Mouse (Mus musculus) heart, embryonic 15.5 days (tissue): ENCODE results near the gene Cftr. TPM values are rescaled to one million over a fixed set of nuclear protein-coding genes. Genes with fewer than 3 reads are reported as not detected.

Source experiments
- ATAC-seq: fragments of 200-750 bp; cut with Nextera tagmentation; replicated peaks from 2 replicates; pipeline ENCODE4 v1.8.0; 2017; ENCODE audit warnings: low read depth, moderate TSS enrichment; ENCODE audit not compliant: insufficient number of reproducible peaks, insufficient read depth, low FRiP score
- H3K27ac ChIP-seq: fragments of 300-500 bp; sonication (generic); 2 replicates; pipeline ENCODE4 v1.5.1; 2015; ENCODE audit warnings: mild to moderate bottlenecking, inconsistent platforms
- H3K27me3 ChIP-seq: fragments of 300-500 bp; sonication (generic); 2 replicates; pipeline ENCODE4 v1.6.1; 2015; ENCODE audit warnings: inconsistent platforms
- H3K36me3 ChIP-seq: fragments of 300-500 bp; sonication (generic); 2 replicates; pipeline ENCODE4 v1.6.1; 2015; ENCODE audit warnings: mild to moderate bottlenecking, inconsistent platforms
- H3K4me1 ChIP-seq: fragments of 300-500 bp; sonication (generic); replicated peaks from 2 replicates; pipeline ENCODE4 v1.6.1; 2015; ENCODE audit warnings: inconsistent platforms
- H3K4me2 ChIP-seq: fragments of 300-500 bp; sonication (generic); 2 replicates; pipeline ENCODE4 v1.6.1; 2015; ENCODE audit warnings: inconsistent platforms, mild to moderate bottlenecking, moderate library complexity
- H3K4me3 ChIP-seq: fragments of 300-500 bp; sonication (generic); 2 replicates; pipeline ENCODE4 v1.5.1; 2015; ENCODE audit warnings: mild to moderate bottlenecking, inconsistent platforms
- H3K9ac ChIP-seq: fragments of 300-500 bp; sonication (generic); 2 replicates; pipeline ENCODE4 v1.6.1; 2015; ENCODE audit warnings: mild to moderate bottlenecking, inconsistent platforms
- H3K9me3 ChIP-seq: fragments of 300-500 bp; sonication (generic); replicated peaks from 2 replicates; pipeline ENCODE4 v1.6.1; 2016; ENCODE audit warnings: inconsistent platforms
- WGBS: fragments of 180-500 bp; shearing (Covaris S2); methylation state at CpG from one replicate; pipeline ENCODE4 v1.1.7; 2015; ENCODE audit warnings: mixed read lengths; 5-methylcytosine and 5-hydroxymethylcytosine counted together
- polyA plus RNA-seq: library from polyadenylated mRNA; unstranded; fragments of >200 nt; fragmentation: Nextera tagmentation; extraction: Ambion mirVana; gene quantifications from 2 replicates; pipeline ENCODE4 v1.2.1, GENCODE M21; 2015

Cftr gene
- polyA plus RNA-seq, 1 experiment from 2014 or later: 0.24 TPM

DNA sequence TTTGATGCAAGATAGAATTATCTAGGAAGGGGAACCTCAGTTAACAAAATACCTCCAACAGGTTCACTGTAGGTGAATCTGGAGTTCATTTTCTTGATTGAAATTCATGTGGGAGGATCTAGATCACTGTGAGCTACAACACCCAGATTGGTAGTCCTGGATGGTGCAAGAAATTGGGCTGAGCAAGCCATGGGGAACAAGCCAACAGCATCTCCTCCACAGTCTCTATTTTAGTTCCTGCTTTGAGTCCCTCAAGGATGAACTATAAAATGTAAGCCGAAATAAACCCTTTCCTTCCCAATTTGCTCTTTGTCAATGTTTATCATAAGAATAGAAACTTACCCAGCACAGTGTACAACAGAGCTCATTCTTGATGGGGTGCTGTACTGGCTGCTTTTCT, 152.5 kb downstream of the Cftr start:
- no peak for ATAC-seq
- Histone ChIP-seq H3K36me3 (no peaks in the 10 kb centered on the region), H3K4me1 (no peaks in the 10 kb centered on the region), H3K9ac (no peak overlapping the region), H3K9me3 (no peaks in the 10 kb centered on the region), H3K27ac (no peak overlapping the region), H3K4me3 (no peak overlapping the region), H3K27me3 (no peaks in the 10 kb centered on the region), H3K4me2 (no peak overlapping the region)
- WGBS: 70% methylated on average over 1 of the region's 1 CpGs

DNA sequence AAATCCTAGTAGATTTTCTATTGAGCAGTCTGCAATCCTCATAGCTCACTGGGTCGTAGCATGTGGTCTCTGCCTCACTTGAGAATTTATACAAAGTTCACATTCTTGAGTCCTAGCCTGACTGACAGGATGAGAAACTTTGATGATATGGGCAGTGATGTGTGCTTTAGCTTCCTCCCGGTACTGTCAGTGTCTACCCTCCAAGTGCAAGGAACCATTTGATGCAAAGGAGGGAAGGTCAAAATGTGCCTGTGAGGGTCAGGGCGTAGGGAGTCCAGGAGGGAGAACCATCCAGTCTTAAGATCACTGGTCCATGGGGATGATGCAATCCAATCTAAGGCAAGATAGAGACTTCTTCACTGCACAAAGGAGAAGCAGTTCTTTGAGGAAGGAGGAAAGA, 164.9 kb downstream of the Cftr start:
- Histone ChIP-seq H3K4me2 (no peak overlapping the region), H3K4me1 (no peaks in the 10 kb centered on the region), H3K4me3 (no peak overlapping the region), H3K9me3 (no peaks in the 10 kb centered on the region), H3K36me3 (no peaks in the 10 kb centered on the region), H3K27ac (no peak overlapping the region), H3K27me3 (no peaks in the 10 kb centered on the region), H3K9ac (no peak overlapping the region)
- 72% methylated on average over 3 of the region's 3 CpGs for WGBS
- ATAC-seq: no peak

DNA sequence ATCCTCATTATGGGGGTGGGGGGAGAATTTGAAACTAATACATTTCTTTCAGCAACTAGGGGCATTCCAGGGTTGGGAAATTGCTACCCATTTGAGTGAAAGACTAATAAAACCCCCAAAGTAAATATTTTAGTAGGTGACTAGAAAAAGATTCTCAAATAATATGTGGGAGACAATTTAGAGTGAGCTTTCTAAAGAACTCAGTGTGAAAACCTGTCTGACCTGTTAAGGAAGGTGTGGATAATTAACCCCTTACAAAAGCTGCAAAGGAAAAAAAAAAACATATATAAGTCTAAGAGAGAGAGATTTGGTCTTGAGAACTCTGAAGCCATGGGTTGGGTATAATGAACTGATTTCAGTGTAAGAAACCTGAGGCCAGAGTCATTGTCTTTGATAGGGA, 167.8 kb downstream of the Cftr start:
- no peaks in the 10 kb centered on the region for H3K4me1 ChIP-seq
- no peak overlapping the region for H3K9ac ChIP-seq
- ATAC-seq: no peak
- no peak overlapping the region for H3K4me3 ChIP-seq
- H3K9me3 ChIP-seq: no peaks in the 10 kb centered on the region
- H3K4me2 ChIP-seq: no peak overlapping the region
- no peaks in the 10 kb centered on the region for H3K36me3 ChIP-seq
- H3K27me3 ChIP-seq: no peaks in the 10 kb centered on the region
- H3K27ac ChIP-seq: no peak overlapping the region

DNA sequence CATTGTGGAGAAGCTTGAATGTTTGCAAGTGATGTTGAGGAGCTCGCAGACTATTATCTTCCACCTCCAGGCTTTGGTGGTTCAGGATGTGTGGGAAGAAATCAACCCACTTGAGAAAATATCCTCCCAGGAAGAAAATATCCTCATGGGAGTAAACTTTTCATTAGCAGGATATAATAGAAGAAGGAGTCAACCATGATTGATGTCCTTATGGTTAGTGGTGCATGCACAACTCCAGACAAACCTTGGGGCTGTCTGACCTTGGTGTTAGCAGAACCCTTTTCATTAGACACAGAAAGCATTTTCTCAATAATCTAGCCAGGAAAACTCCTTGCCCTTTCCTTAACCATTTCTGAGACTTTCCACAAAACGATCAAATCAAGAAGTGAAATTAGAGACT, 173.8 kb downstream of the Cftr start:
- Histone ChIP-seq H3K4me2 (no peak overlapping the region), H3K4me1 (no peaks in the 10 kb centered on the region), H3K36me3 (no peaks in the 10 kb centered on the region), H3K9ac (no peak overlapping the region), H3K9me3 (no peaks in the 10 kb centered on the region), H3K27me3 (no peaks in the 10 kb centered on the region), H3K27ac (no peak overlapping the region), H3K4me3 (no peak overlapping the region)
- no peak for ATAC-seq
- 81% methylated on average over 2 of the region's 2 CpGs for WGBS

DNA sequence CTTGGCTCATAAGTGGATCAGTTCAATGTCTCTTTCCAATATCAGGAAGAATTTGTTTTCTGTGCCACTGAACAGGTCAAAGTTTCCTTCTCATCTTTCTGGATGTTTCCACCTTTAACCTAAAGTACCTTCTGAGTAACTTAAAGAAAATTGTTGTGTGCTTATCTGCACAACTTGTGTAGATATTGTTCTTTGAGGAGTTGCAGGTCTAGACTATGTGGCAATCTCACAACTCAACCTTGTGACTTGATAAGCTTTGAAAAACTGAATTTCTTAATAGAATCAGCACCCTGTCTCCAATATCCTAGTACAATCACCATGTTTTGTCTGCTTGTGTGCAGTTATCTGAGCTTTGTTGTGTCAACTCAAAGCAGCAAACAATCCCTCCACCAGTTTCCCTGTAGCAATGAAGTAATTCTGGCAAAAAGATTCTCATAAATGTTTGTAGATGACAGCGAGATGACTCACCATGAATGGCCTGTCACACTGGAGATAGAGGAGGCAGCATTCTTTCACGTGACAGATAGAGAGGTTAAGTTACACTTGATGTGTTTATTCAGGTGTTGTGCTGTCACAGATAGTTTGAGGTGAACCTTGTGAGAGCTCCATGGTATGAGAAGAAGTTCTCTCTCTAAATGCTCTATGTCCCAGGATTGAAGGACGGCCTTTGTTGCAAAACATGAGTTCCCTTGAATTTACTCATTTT, 178.8 kb downstream of the Cftr start:
- Histone ChIP-seq H3K36me3 (no peaks in the 10 kb centered on the region), H3K9me3 (no peaks in the 10 kb centered on the region), H3K4me3 (no peak overlapping the region), H3K27me3 (no peaks in the 10 kb centered on the region), H3K4me2 (no peak overlapping the region), H3K9ac (no peak overlapping the region), H3K4me1 (no peaks in the 10 kb centered on the region), H3K27ac (no peak overlapping the region)
- ATAC-seq: no peak
- 57% methylated on average over 3 of the region's 3 CpGs for WGBS

DNA sequence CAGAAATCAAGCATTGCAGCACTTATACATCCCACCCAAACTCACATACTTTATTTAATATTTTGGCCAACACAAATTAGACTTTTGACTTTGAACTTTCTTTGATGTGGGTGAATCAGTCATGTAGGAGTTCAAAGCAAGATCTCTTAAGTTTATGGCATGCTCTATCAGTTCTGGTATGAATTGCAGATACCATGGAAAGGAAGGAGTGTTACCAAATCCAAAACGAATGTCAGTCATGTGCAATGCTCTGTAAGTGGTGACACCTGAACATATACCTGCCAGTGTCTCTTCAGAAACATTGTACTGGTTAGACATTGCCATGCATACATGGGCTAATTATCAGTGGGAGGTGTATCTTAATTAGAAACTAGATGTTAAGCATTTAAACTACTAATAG, 189.7 kb downstream of the Cftr start:
- WGBS: 60% methylated on average over 1 of the region's 1 CpGs
- H3K27me3 ChIP-seq: no peaks in the 10 kb centered on the region
- H3K4me3 ChIP-seq: no peak overlapping the region
- H3K9ac ChIP-seq: no peak overlapping the region
- H3K9me3 ChIP-seq: no peaks in the 10 kb centered on the region
- H3K36me3 ChIP-seq: no peaks in the 10 kb centered on the region
- no peak for ATAC-seq
- H3K4me1 ChIP-seq: no peaks in the 10 kb centered on the region; the same call in 1 of the 2 replicates
- no peak overlapping the region for H3K27ac ChIP-seq
- no peak overlapping the region for H3K4me2 ChIP-seq

DNA sequence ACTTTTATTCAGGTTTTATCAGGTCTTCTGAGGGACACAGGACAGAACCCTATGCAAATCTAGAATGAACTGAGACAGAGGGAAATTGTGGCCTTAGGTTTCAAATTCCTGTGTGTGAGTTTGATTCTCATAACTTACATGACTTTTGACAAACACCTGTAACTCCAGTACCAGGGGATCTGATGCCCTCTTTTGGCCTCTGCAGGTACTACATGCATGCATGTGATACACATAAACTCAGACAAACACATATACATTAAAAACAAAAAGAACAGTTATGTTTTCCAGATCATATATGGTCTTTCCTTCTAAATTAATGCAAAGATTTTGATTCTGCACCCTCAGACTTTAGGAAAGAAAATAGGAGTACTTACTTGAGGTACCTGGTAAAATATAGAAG, 190.5 kb downstream of the Cftr start:
- Histone ChIP-seq H3K4me1 (no peaks in the 10 kb centered on the region; the same call in 1 of the 2 replicates), H3K4me2 (no peak overlapping the region), H3K27ac (no peak overlapping the region), H3K9ac (no peak overlapping the region), H3K4me3 (no peak overlapping the region), H3K27me3 (no peaks in the 10 kb centered on the region), H3K9me3 (no peaks in the 10 kb centered on the region), H3K36me3 (no peaks in the 10 kb centered on the region)
- no peak for ATAC-seq

DNA sequence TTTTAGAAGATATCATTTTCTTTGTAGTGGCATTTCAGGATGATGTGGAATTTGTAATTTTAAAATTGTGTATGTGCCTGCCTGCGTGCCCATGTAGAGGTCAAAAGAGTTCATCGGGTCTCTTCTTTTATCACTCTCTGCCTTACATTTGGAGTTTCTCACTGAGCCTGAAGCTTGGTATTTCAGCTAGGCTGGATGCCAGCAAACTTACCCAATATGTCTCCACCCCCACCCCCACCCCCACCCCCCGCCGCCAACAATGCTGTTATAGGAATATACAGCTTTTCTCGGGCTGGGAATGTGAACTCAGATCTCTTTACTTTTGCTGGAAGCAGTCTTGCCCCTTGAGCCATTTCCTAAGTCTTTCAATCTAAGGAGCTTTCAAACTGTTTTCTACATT, 191.7 kb downstream of the Cftr start:
- H3K4me1 ChIP-seq: no peaks in the 10 kb centered on the region; the same call in 1 of the 2 replicates
- H3K36me3 ChIP-seq: no peaks in the 10 kb centered on the region
- WGBS: 51% methylated on average over 5 of the region's 5 CpGs
- no peaks in the 10 kb centered on the region for H3K27me3 ChIP-seq
- no peak overlapping the region for H3K27ac ChIP-seq
- H3K4me3 ChIP-seq: no peak overlapping the region
- H3K4me2 ChIP-seq: no peak overlapping the region
- no peak for ATAC-seq
- H3K9me3 ChIP-seq: no peaks in the 10 kb centered on the region
- H3K9ac ChIP-seq: no peak overlapping the region

DNA sequence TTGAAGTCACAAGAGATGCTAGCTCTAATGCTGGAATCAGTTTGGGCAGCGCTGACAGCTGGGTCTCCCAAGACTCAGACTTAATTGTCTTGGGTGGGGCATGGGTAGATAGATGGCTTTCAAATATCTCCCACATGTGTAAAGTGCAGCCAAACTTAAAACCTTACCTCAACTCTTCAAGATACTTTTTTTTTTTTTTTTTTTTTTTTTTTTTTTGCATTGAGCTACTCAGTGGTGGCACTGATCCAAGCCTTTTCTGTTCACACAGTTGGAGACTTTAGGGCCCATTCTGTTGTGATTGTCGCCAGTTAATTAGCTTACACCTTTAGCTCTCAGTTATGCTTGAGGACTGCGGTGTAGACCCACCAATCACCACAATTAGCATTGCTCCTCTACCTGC, 198.6 kb downstream of the Cftr start:
- no peak for ATAC-seq
- WGBS: 84% methylated on average over 3 of the region's 3 CpGs

DNA sequence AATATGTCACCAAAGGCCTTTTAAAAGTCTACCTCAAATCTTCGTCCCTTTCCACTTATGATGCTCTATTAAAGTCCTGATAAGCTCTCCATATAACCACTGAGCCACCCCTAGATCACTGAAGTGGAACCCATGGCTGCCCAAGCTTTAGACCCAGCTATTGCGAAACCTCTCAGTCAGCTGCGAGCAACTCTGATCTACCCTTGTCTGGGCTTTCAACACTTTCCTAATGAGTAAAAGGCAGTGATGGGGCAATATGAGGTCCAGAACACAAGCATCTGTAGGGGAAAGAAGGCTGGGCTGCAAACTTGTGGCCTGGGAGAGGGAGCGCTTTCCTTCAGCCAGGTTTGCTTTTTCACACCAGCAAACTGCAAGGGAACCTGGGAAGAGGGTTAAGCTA, 199.2 kb downstream of the Cftr start:
- H3K9me3 ChIP-seq: no peaks in the 10 kb centered on the region
- H3K4me2 ChIP-seq: no peak overlapping the region
- no peaks in the 10 kb centered on the region for H3K27me3 ChIP-seq
- H3K27ac ChIP-seq: no peak overlapping the region
- no peak overlapping the region for H3K4me3 ChIP-seq
- 0 out of 2 replicates have a peak, but pooled peaks cover 2% of the 10 kb centered on the region for H3K4me1 ChIP-seq
- ATAC-seq: no peak
- 72% methylated on average over 4 of the region's 4 CpGs for WGBS
- H3K9ac ChIP-seq: no peak overlapping the region
- no peaks in the 10 kb centered on the region for H3K36me3 ChIP-seq

More for the DNA sequence above, 198.6 kb downstream of the Cftr start:
- no peak overlapping the region for H3K4me2 ChIP-seq
- no peaks in the 10 kb centered on the region for H3K27me3 ChIP-seq
- 0 out of 2 replicates have a peak, but pooled peaks cover 2% of the 10 kb centered on the region for H3K4me1 ChIP-seq
- no peak overlapping the region for H3K27ac ChIP-seq
- no peak overlapping the region for H3K4me3 ChIP-seq
- H3K9me3 ChIP-seq: no peaks in the 10 kb centered on the region
- H3K36me3 ChIP-seq: no peaks in the 10 kb centered on the region
- no peak overlapping the region for H3K9ac ChIP-seq
